Mouse (Mus musculus): ENCODE data around the gene Podxl.

Gene Podxl

DNA sequence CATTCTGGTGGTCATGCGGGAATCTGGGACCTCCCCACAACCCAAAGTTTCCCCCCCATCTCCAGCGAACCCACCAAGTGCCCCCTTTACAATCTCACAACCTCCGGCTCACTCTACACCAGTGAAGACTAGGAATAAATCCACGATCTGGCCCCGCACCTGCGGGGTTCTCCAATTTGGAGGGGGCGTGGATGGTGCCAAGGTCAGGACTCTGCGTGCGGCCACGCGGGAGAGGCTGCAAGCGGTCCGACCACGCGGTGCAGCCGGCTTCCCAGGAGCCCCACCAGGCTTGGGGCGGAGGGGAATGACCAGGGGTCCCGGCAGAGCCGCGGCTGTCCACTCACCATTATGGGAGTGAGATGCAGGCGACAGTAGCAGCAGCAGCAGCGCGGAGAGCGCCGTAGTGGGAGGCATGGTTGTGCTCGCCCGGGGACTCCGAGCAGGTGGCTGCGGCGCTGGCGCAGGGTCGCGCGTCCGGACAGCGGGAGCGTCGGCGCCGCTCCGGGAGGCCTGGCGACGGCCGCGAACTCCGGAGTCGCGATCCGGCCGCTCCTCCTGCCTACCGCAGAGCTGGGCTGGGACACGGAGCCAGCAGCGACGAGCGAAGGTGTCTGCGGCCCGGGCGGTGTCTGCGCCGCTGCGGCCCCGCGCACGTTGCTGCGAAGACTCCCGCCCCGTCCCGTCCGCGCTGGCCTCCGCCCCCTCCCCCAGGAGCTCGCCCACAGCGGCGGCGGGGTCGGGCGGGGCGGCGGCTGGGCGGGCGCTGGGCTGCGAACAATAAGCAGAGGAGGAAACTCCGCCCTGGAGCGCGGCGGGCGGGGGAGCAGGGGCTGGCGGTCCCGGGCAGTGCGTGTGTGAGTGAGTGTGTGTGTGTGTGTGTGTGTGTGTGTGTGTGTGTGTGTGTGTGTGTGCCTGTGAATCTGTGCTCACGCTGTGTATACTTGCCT is at the start of gene Podxl:
Gene Podxl, minus strand, starts transcription at position 747 of the 947 bp plus-strand sequence.
- peak; percentile 62; the same call in 1 of the 2 replicates for TF ChIP-seq GATA4 (IDR thresholded peaks at IDR 0.05; ENCODE audit: insufficient replicate concordance, low read length)

DNA sequence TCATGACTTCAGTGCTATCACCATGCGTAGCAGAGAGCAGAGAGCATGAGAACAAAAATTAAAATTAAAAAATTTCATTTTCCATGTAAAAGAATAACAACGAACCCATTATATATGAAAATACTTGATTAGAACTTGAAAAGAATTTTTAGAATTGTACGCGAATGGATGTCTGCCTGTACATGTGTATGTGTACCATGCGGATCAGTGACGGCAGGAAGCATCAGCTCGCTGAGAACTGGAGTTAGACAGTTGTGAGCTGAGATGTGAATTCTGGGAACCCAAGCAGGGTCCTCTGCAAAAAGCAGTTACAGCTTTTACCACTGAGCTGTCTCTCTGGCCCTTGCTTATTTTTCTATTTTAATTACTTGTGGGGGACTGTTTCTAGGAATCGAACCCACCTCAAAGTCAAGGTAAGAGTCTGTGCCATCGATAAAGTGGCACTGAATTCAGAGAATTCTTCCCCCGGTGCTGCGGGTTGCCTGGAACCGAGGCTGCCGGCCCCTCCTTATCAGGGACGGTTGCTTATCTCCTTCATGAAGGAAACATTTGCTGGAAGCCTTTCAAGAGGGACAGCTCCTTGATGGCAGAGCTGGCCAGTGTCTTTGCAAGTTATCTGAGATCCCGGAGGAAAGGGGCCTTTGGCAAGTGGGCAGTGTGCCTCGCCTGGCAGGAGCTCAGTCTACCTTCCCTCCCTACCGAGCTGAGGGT is 48.9 kb upstream of the Podxl start:
- TF ChIP-seq GATA4 (IDR thresholded peaks at IDR 0.05; ENCODE audit: insufficient replicate concordance, low read length), result peak; percentile 89; the same call in 1 of the 2 replicates

DNA sequence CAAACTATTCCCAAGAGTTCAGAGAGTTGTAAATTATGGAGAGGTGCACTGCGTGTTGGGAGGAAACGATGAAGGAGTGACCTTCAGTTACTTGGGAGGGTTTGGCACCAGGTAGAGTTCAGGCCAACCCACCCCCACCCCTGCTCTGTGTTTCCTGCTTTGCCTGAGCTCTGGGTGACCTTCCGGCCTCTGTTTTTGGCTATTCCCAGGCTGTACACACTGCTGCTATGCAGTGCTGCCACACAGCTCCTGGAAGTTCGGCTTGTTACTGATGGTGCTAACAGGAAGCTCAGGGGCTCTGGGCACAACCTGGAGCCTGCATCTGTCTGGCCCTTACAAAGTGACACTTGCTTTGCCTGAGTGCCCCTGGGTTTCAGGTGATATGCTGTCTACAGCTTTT is 42.6 kb upstream of the Podxl start:
- TF ChIP-seq GATA4 (IDR thresholded peaks at IDR 0.05; ENCODE audit: insufficient replicate concordance, low read length), result no peak

DNA sequence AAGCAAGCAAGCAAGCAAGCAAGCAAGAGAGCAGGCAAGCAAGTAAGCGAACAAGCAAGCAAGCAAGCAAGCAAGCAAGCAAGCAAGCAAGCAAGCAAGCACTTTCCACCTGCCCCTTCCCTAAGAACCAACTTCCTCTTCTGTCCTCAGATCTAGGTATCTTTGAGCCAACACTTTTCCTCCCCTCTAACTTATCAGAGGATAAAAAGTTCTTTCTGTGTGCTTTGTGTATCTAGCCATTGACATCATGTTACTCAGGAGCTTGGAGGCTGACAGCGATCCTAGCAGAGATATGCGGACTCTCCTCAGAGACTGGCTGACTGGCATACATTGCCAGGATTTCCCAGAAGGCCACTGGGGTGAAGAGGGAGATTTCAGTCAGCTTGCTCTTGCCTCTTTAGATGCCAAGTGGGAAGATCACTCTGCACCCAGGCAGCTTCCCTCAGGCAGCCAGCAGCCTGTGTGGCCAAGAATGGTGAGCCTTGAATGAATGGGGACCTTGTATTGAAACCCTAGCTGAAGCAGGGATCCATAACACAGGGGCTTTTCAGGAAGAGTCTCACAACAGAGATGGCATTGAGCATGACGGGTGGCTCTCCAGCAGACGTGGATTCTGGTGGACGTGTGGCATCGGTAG is 41.0 kb upstream of the Podxl start:
- TF ChIP-seq GATA4 (IDR thresholded peaks at IDR 0.05; ENCODE audit: insufficient replicate concordance, low read length), result no peak

DNA sequence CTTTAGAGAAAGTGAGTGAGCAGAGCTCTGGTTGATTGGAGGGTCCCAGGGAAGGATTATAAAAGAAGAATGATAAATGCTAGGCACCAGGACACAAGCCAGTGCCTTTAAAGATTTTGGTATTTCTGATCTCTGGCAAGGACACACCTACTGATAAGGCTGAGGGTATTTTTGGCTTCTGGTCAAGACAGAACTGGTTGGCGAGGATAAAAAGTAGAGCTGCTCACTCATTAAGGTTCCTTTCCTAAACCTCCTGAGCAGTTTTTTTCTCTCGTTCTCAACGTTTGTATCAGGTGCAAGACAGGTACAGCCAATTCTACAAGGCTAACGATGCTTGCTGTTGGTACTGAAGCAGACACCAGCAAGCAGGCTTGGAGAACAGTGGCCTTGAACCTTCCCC is 38.7 kb upstream of the Podxl start:
- TF ChIP-seq GATA4 (IDR thresholded peaks at IDR 0.05; ENCODE audit: insufficient replicate concordance, low read length), result no peak

DNA sequence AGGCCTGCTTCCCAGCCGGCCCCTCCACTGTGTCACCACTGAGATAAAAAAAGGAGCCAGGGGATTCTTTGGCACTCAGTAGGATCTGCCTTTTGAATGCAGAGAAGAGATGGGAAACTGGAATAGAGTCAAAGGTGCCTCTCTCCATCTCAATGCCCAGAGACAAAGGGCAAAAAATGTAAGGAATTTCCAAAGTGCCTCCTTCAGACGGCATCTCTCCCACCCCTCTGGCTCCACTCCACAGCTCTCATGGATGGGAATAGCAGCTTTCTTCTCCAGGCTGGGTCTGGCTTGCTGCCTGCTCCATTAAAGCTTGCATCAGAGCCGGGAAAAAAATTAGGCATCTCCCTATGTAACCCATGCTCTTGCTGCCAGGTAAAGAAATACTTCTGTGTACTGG is 37.4 kb upstream of the Podxl start:
- TF ChIP-seq GATA4 (IDR thresholded peaks at IDR 0.05; ENCODE audit: insufficient replicate concordance, low read length), result no peak

DNA sequence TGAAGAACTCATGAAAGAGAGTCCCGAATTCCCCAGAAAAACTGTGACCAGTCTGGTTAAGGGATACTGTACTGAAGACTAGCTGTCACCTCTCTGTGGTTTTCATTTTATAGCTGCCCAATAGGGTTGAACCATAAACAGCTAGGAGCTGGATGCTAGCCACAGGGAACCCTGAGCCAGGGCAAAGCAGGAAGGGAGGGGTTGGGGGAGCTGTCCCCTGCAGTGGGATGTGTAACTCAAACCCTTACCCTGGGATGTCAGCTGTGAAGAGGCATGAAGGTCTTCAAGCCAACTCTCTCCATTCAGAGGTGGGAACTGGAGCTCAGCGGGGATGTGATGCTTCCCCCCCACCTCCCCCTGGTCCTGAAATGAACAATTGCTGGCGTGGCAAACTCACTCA is 36.1 kb upstream of the Podxl start:
- no peak for TF ChIP-seq GATA4 (IDR thresholded peaks at IDR 0.05; ENCODE audit: insufficient replicate concordance, low read length)

DNA sequence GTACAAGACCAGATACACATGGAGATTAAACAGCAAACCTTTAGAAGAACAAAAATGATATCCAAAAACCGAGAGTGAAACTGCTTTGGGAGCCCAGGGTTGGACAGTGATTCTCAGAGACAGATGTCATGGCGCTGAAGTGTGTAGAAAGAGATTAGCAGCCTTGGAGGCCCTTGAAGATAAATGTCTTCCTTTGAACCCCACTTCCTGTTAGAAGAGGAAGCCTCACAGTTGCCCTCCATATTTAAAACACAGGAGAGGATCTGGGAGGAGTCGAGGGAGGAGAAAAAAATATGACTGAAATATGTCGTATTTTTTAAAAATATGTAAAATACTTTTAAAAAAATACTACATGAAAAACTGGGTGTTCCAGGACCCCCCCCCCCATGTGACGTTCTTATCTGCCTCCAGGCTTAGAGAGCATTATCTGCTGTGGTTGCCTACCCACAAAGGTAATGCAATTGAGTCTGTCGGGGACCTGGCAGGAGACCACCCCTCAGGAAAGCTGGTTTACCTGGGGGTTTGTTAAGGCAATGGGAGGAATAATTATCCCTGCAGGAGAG is 34.6 kb upstream of the Podxl start:
- no peak for TF ChIP-seq GATA4 (IDR thresholded peaks at IDR 0.05; ENCODE audit: insufficient replicate concordance, low read length)

DNA sequence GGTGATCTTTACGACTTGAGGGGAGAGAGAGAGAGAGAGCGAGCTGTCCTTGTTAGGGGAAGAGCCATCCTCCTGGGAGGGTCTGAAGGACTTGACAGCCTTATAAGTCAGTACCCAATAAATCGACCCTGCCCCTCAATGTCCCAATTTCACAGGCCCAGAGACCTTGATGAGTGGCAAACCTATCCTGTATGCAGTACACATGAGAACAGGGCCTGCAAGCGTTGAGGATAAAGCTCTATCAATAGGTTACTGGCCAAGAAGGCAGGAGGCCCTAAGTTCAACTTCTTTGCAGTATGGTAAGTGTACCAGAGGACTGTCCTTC is 33.3 kb upstream of the Podxl start:
- no peak for TF ChIP-seq GATA4 (IDR thresholded peaks at IDR 0.05; ENCODE audit: insufficient replicate concordance, low read length)

DNA sequence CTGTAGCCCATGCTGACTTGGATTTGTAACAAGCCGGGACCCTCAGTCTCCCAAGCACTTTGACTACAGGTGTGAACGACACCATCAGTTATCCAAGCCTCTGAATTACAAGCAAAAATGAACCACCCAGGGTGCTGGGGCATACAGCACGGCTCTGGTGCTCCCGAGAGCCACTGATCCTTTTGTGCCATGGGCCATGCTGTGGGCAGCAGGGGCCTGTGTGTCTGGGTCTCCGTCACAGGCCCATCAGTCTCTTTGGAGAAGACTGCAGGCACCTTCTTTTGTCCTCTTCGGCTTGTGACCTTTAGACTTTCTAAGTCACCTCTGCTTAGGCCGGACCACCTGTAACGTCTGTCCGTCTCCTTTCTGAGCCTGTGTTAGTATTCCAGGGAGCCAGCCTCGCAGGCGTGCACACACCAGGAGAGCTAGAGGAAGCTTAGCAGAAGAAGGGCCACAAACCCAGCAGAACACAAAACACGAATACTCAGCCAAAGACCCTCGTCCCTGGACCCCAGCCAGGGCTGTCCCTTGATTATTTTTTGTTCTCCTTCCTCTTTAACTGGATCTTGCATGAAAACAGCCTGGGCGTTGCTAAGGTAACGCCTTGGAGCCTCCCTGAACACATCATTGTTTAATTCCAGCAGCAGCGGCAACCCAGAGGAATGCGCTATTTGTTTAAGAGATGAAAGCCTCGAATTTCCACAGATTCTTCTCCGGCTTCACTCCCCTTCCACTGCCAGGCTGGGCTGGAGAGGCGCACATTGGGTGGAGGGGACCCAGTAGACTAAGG is 32.8 kb upstream of the Podxl start:
- no peak for TF ChIP-seq GATA4 (IDR thresholded peaks at IDR 0.05; ENCODE audit: insufficient replicate concordance, low read length)

DNA sequence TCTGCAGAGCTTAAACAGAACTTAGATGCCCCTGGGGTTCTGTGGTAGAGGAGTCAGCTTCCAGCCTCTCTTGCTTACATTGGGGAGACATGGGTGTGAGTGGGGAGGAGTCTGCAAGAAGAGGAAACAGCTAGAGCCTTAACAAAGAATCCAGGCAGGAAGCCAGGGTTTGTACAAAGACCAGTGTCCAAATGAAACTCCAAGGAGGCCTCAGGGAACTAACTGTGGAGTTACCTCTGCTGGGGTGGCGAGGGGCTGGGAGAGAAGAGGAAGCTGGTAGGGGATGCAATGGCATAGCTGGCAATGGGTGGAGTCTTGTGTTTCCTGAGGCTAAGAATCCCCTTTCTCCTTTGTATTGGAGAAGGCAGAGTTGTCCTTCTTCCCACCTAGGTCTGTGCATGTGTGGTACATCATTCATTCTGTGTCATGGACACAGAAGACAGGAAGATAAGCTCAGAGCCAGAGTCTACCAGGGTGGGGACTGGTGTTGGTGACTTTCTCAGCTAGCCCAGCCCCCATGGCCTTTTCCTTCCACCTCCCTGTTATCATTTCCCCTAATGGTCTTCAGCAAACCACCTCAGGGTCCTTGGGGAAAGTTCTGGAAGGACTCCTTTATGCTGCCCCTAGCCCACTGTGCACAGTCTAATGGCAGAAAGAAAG is 28.9 kb upstream of the Podxl start:
- no peak for TF ChIP-seq GATA4 (IDR thresholded peaks at IDR 0.05; ENCODE audit: insufficient replicate concordance, low read length)

DNA sequence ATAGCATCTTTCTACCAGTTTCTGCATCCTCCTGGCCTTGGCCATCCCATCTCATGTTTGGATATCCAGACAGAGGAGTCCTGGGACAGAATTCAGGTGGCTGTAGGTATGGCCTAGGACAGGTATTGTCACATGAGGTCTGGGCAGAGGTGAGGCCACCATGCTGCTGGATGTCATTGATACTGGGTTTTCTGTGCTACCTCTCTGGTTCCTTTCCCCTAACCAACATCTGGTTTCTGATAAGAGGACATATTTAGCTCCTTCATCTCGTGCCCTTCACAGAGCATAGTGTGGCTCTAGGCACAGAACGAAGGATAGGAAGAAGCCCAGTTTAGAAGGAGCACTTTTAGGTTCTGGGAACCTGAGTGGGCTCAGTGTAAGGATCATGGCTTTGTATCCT is 28.3 kb upstream of the Podxl start:
- TF ChIP-seq GATA4 (IDR thresholded peaks at IDR 0.05; ENCODE audit: insufficient replicate concordance, low read length), result no peak

DNA sequence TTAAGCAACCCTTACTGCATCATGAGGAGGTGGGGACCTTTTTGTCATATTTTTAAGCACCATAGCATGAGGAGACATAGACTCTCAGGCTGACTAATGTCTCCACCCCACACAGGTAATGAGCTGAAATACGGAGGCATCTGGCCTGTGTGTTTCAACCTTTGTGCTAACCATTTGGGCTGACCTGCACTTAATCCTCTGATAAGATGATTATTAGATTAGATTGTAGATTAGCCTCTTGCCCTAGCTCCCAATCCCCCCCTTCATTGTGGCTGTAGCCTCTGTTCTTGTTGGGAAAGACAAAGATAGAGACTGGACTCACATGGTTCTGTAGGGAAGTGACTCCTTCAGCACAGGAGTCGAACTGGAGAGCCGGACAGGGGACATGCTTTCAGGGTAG is 27.9 kb upstream of the Podxl start:
- TF ChIP-seq GATA4 (IDR thresholded peaks at IDR 0.05; ENCODE audit: insufficient replicate concordance, low read length), result no peak

DNA sequence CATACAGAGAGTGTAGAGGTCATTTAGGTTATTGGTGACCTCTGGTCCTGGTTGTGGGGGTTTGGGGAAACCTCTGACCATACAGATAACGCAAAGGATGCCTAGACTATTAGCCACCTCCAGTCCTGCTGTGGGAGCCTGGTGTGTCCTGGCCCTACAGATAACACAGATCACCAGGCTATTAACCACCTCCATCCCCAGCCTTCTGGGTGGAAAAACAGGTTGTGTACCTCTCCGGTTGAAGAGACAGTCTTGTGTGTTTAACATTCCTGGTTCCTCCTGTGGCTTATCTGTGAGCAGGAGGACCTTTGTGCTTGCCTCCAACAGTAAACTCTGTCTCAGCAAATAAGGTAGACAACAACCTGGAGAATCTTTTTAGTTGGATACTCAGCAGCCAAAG is 27.0 kb upstream of the Podxl start:
- TF ChIP-seq GATA4 (IDR thresholded peaks at IDR 0.05; ENCODE audit: insufficient replicate concordance, low read length), result no peak

All from liver, adult (tissue).